Mouse (Mus musculus): ENCODE data around the gene Clock. TPM values are rescaled to one million over a fixed set of nuclear protein-coding genes. Genes with fewer than 3 reads are reported as not detected.

Gene Clock
- polyA plus RNA-seq, 1 experiment: 0.01 TPM

- no peaks in the 10 kb centered on the region for H3K27me3 ChIP-seq (ENCODE audit: control insufficient read depth)
- H3K4me1 ChIP-seq (ENCODE audit: control insufficient read depth): no peaks in the 10 kb centered on the region
- TF ChIP-seq TAL1 (IDR thresholded peaks at IDR 0.05; ENCODE audit: low read length) (no peak), GATA1 (IDR thresholded peaks at IDR 0.05; ENCODE audit: low read length) (no peak)
- no peak overlapping the region for H3K4me3 ChIP-seq (replicated peaks)
- 0 out of 2 replicates have a peak, but pooled peaks cover 2% of the 10 kb centered on the region for H3K9me3 ChIP-seq (ENCODE audit: control insufficient read depth, low read length)
- H3K36me3 ChIP-seq (ENCODE audit: control insufficient read depth): no peaks in the 10 kb centered on the region
These were observed 20.5 kb upstream of the Clock start for GRCm38 (mm10) chr5:76325113-76325512.

DNA sequence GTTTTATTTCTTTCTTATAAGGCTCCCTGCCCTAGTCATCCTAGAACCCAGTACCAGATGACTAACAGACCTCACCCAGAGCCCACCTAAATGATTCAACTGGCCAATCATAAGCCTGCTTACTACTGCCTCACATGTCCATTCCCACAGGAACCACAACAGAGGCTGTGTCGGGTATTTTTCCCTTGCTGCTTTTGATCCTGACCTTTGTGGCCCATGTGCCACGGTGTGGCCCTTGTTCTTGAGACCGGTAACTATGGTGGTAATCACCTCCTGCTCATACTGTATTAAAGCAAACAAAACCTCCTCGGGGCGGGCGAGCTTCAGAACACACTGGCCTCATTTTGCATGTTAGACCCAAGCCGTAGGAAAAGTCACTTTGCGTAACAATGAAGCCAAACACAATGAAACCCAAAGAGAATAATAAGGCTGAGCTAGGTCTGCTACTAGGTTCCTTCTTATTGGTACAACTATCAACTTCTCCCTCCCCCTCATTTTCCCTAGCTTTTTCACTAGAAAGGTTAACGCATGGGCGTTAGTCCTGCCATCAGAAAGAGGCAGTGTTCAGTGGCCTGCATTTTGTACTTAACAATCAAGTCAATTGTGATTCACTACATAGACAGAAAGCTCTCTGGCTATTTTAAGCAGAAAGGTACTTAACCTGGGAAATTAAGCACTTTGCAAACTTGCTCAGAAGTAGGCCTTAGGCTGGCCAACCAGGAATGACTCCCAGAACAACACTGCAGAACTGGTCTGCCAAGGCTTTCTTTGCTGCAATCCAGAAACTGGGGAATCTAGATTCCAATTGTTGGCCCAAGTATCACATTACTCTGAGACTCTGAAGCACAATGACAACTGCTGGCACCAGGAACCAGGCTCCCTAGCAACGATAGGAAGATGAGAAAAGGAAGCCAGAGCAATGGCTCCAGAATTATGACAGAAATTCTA is 16.9 kb upstream of the Clock start:
- H3K4me3 ChIP-seq (replicated peaks): no peak overlapping the region
- H3K4me1 ChIP-seq (ENCODE audit: control insufficient read depth): no peaks in the 10 kb centered on the region
- no peaks in the 10 kb centered on the region for H3K9me3 ChIP-seq (ENCODE audit: control insufficient read depth, low read length)
- no peaks in the 10 kb centered on the region for H3K36me3 ChIP-seq (ENCODE audit: control insufficient read depth)
- H3K27me3 ChIP-seq (ENCODE audit: control insufficient read depth): peaks cover 2% of the 10 kb centered on the region; the same call in 1 of the 2 replicates
- TF ChIP-seq TAL1 (IDR thresholded peaks at IDR 0.05; ENCODE audit: low read length): no peak
- no peak for TF ChIP-seq GATA1 (IDR thresholded peaks at IDR 0.05; ENCODE audit: low read length)

GRCm38 (mm10) chr5:76308206-76308605 is 3.6 kb upstream of the Clock start:
- Histone ChIP-seq H3K4me3 (replicated peaks) (no peak overlapping the region), H3K4me1 (ENCODE audit: control insufficient read depth) (peaks cover 19% of the 10 kb centered on the region), H3K27me3 (ENCODE audit: control insufficient read depth) (peaks cover 32% of the 10 kb centered on the region), H3K36me3 (ENCODE audit: control insufficient read depth) (no peaks in the 10 kb centered on the region), H3K9me3 (ENCODE audit: control insufficient read depth, low read length) (no peaks in the 10 kb centered on the region)
- no peak for TF ChIP-seq TAL1 (IDR thresholded peaks at IDR 0.05; ENCODE audit: low read length)
- TF ChIP-seq GATA1 (IDR thresholded peaks at IDR 0.05; ENCODE audit: low read length): no peak

- peaks cover 23% of the 10 kb centered on the region for H3K4me1 ChIP-seq (ENCODE audit: control insufficient read depth)
- no peak overlapping the region for H3K4me3 ChIP-seq (replicated peaks)
- no peaks in the 10 kb centered on the region for H3K36me3 ChIP-seq (ENCODE audit: control insufficient read depth)
- peaks cover 32% of the 10 kb centered on the region for H3K27me3 ChIP-seq (ENCODE audit: control insufficient read depth)
- TF ChIP-seq TAL1 (IDR thresholded peaks at IDR 0.05; ENCODE audit: low read length) (no peak), GATA1 (IDR thresholded peaks at IDR 0.05; ENCODE audit: low read length) (no peak)
- no peaks in the 10 kb centered on the region for H3K9me3 ChIP-seq (ENCODE audit: control insufficient read depth, low read length)
These were observed 1.7 kb upstream of the Clock start for GRCm38 (mm10) chr5:76306261-76306660.

DNA sequence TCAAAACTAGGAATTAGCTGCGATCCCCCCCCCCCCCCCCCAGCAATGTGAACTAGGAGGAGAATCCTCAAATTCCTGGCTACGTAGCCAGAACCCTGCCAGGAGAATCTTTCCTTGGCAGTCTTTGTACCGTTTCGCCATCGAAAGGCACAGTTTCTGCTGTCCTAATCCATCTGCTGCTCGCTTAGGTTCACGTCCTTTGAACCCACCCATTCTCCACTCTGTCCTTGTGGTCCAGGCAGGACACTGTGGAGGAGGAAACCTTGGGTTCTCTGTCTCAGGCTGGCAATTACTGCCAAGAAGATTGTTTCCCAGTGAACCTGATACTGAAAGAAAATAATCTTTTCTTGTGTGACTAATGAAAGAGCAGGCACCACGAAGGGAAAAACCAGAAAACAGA is 1.0 kb upstream of the Clock start:
- peaks cover 23% of the 10 kb centered on the region for H3K4me1 ChIP-seq (ENCODE audit: control insufficient read depth)
- TF ChIP-seq GATA1 (IDR thresholded peaks at IDR 0.05; ENCODE audit: low read length) (no peak), TAL1 (IDR thresholded peaks at IDR 0.05; ENCODE audit: low read length) (no peak)
- H3K27me3 ChIP-seq (ENCODE audit: control insufficient read depth): peaks cover 32% of the 10 kb centered on the region
- no peaks in the 10 kb centered on the region for H3K36me3 ChIP-seq (ENCODE audit: control insufficient read depth)
- peak overlapping the region; percentile 4 for H3K4me3 ChIP-seq (replicated peaks)
- no peaks in the 10 kb centered on the region for H3K9me3 ChIP-seq (ENCODE audit: control insufficient read depth, low read length)

GRCm38 (mm10) chr5:76303745-76304451 is 694 bp downstream of the Clock start:
- Histone ChIP-seq H3K9me3 (ENCODE audit: control insufficient read depth, low read length) (no peaks in the 10 kb centered on the region), H3K4me1 (ENCODE audit: control insufficient read depth) (peaks cover 23% of the 10 kb centered on the region), H3K27me3 (ENCODE audit: control insufficient read depth) (peaks cover 27% of the 10 kb centered on the region), H3K36me3 (ENCODE audit: control insufficient read depth) (no peaks in the 10 kb centered on the region), H3K4me3 (replicated peaks) (peak overlapping the region; percentile 86)
- TF ChIP-seq TAL1 (IDR thresholded peaks at IDR 0.05; ENCODE audit: low read length) (no peak), GATA1 (IDR thresholded peaks at IDR 0.05; ENCODE audit: low read length) (no peak)

DNA sequence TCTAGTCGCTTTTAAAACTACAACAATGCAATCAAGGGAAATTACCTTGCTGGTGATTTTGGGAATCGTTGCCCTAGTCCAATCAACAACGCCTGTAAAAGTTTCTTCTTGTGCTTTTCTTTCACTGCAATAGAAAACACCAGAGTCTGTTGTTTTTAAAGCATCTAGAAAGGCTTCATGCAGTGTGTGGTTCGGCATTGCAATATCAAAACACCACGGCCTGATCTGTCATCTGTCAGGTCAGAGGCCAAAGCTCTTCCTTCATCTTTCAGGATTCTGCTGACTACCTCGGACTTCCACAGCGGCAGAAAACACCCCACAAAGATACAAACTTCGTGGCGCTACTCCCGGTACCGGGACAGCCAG is 1.2 kb downstream of the Clock start:
- Histone ChIP-seq H3K4me1 (ENCODE audit: control insufficient read depth) (peaks cover 23% of the 10 kb centered on the region), H3K9me3 (ENCODE audit: control insufficient read depth, low read length) (no peaks in the 10 kb centered on the region), H3K36me3 (ENCODE audit: control insufficient read depth) (no peaks in the 10 kb centered on the region), H3K27me3 (ENCODE audit: control insufficient read depth) (peaks cover 24% of the 10 kb centered on the region), H3K4me3 (replicated peaks) (peak overlapping the region; percentile 86)
- TF ChIP-seq GATA1 (IDR thresholded peaks at IDR 0.05; ENCODE audit: low read length) (no peak), TAL1 (IDR thresholded peaks at IDR 0.05; ENCODE audit: low read length) (no peak)

- peaks cover 23% of the 10 kb centered on the region for H3K4me1 ChIP-seq (ENCODE audit: control insufficient read depth)
- TF ChIP-seq TAL1 (IDR thresholded peaks at IDR 0.05; ENCODE audit: low read length): no peak
- no peak for TF ChIP-seq GATA1 (IDR thresholded peaks at IDR 0.05; ENCODE audit: low read length)
- no peaks in the 10 kb centered on the region for H3K9me3 ChIP-seq (ENCODE audit: control insufficient read depth, low read length)
- H3K4me3 ChIP-seq (replicated peaks): no peak overlapping the region
- H3K36me3 ChIP-seq (ENCODE audit: control insufficient read depth): no peaks in the 10 kb centered on the region
- peaks cover 19% of the 10 kb centered on the region for H3K27me3 ChIP-seq (ENCODE audit: control insufficient read depth)
These were observed 2.6 kb downstream of the Clock start for GRCm38 (mm10) chr5:76302009-76302408.

DNA sequence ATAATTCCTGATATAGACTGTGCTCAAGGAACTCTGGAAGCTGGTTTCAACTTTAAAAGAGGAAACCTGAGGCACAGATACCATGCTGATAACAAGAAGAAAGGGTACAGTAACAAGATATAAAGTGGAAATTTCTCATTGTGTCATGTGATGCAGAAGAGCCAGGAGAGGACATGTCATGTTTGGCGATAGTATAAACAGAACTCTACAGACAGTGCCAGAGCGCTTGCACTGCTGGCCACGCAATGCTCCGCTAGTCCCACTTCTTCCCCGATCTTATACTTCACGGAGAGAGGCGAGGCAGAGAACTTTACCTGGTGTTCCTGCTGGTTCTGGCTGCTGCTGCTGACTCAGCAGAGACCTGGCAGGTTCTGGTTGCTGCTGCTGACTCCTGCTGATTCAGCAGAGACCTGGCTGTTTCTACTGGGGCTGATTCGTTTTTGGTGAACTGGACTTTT is 15.3 kb downstream of the Clock start:
- H3K9me3 ChIP-seq (ENCODE audit: control insufficient read depth, low read length): no peaks in the 10 kb centered on the region
- H3K4me1 ChIP-seq (ENCODE audit: control insufficient read depth): peaks cover 7% of the 10 kb centered on the region
- no peak overlapping the region for H3K4me3 ChIP-seq (replicated peaks)
- H3K27me3 ChIP-seq (ENCODE audit: control insufficient read depth): no peaks in the 10 kb centered on the region
- TF ChIP-seq TAL1 (IDR thresholded peaks at IDR 0.05; ENCODE audit: low read length): no peak
- no peak for TF ChIP-seq GATA1 (IDR thresholded peaks at IDR 0.05; ENCODE audit: low read length)
- H3K36me3 ChIP-seq (ENCODE audit: control insufficient read depth): no peaks in the 10 kb centered on the region

Measured in erythroblast, embryonic 14.5 days (primary cell).